Mouse (Mus musculus) forebrain, embryonic 15.5 days (tissue): ENCODE data around the gene Tspan8. TPM values are rescaled to one million over a fixed set of nuclear protein-coding genes. Genes with fewer than 3 reads are reported as not detected.
"Not testable (repeated sequence)": the region's sequence is repeated elsewhere in the genome, so short reads cannot be mapped to it uniquely, and the experiment has no call there.

Experiments used
- ATAC-seq: fragments of 200-750 bp; cut with Nextera tagmentation; replicated peaks from 2 replicates; pipeline ENCODE4 v1.8.0; 2017; ENCODE audit warnings: mild to moderate bottlenecking, moderate TSS enrichment, moderate library complexity
- H3K27ac ChIP-seq: fragments of 300-500 bp; sonication (generic); replicated peaks from 2 replicates; pipeline ENCODE4 v1.5.1; 2015; ENCODE audit warnings: mild to moderate bottlenecking, inconsistent platforms
- H3K27me3 ChIP-seq: fragments of 300-500 bp; sonication (generic); 2 replicates; pipeline ENCODE4 v1.6.1; 2015; ENCODE audit warnings: inconsistent platforms
- H3K36me3 ChIP-seq: fragments of 300-500 bp; sonication (generic); 2 replicates; pipeline ENCODE4 v1.6.1; 2015; ENCODE audit warnings: mild to moderate bottlenecking, inconsistent platforms
- H3K4me1 ChIP-seq: fragments of 300-500 bp; sonication (generic); 2 replicates; pipeline ENCODE4 v1.6.1; 2015; ENCODE audit warnings: inconsistent platforms
- H3K4me2 ChIP-seq: fragments of 300-500 bp; sonication (generic); replicated peaks from 2 replicates; pipeline ENCODE4 v1.6.1; 2015; ENCODE audit warnings: mild to moderate bottlenecking, inconsistent platforms
- H3K4me3 ChIP-seq: fragments of 300-500 bp; sonication (generic); 2 replicates; pipeline ENCODE4 v1.5.1; 2015; ENCODE audit warnings: mild to moderate bottlenecking, inconsistent platforms
- H3K9ac ChIP-seq: fragments of 300-500 bp; sonication (generic); replicated peaks from 2 replicates; pipeline ENCODE4 v1.6.1; 2015; ENCODE audit warnings: mild to moderate bottlenecking, inconsistent platforms
- H3K9me3 ChIP-seq: fragments of 300-500 bp; sonication (generic); 2 replicates; pipeline ENCODE4 v1.6.1; 2016; ENCODE audit warnings: inconsistent platforms
- WGBS: fragments of 180-500 bp; shearing (Covaris S2); methylation state at CpG from one replicate; pipeline ENCODE4 v1.1.7; 2015; ENCODE audit warnings: mixed read lengths; 5-methylcytosine and 5-hydroxymethylcytosine counted together
- polyA plus RNA-seq: library from polyadenylated mRNA; unstranded; fragments of >200 nt; fragmentation: Nextera tagmentation; extraction: Ambion mirVana; gene quantifications from 2 replicates; pipeline ENCODE4 v1.2.1, GENCODE M21; 2015

Tspan8 gene
- 0.32 and 0.39 TPM in 2 replicates for polyA plus RNA-seq

GRCm38 (mm10) chr10:115816511-115816910, at the start of gene Tspan8:
Gene Tspan8 (plus strand): TSS chr10:115816832.
- H3K4me1 ChIP-seq: no peaks in the 10 kb centered on the region
- H3K9ac ChIP-seq: no peak within 1 kb of the TSS
- no peak within 1 kb of the TSS for H3K27ac ChIP-seq
- no peaks in the 10 kb centered on the region for H3K9me3 ChIP-seq
- 41% methylated on average over 6 of the region's 6 CpGs for WGBS
- no peaks in the 10 kb centered on the region for H3K27me3 ChIP-seq
- no peak for ATAC-seq
- no peak within 1 kb of the TSS for H3K4me2 ChIP-seq
- no peaks in the 10 kb centered on the region for H3K36me3 ChIP-seq
- no peak within 1 kb of the TSS for H3K4me3 ChIP-seq

- WGBS: 94% methylated on average over 8 of the region's 8 CpGs
- no peak for ATAC-seq
Observed at GRCm38 (mm10) chr10:115770032-115770431, 46.6 kb upstream of the Tspan8 start.

DNA sequence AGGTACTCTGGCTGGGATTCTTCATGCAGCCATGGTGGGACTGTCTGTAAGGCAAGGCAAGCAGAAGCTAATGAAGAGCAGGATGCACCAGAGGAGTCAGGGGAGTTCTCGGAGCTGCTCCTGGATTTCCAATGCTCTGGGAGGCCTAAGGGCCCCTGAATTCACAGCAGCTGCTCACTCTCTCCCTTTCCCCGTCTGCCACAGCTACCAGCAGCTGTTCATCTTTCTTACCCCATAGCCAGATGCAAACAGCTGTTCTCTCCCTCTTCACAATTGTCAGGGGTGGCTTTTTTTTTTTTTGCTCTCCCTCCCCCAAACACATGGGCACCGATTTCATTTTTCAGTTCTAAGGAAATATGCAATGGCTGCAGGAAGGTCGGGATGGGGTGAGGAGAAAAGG, 42.2 kb upstream of the Tspan8 start:
- Histone ChIP-seq H3K27me3 (no peaks in the 10 kb centered on the region), H3K9me3 (no peaks in the 10 kb centered on the region), H3K36me3 (no peaks in the 10 kb centered on the region), H3K27ac (no peak overlapping the region), H3K4me3 (no peak overlapping the region), H3K4me1 (no peaks in the 10 kb centered on the region), H3K4me2 (no peak overlapping the region), H3K9ac (no peak overlapping the region)
- ATAC-seq: no peak
- 65% methylated on average over 4 of the region's 4 CpGs for WGBS

More at GRCm38 (mm10) chr10:115770032-115770431, 46.6 kb upstream of the Tspan8 start:
- Histone ChIP-seq H3K9me3 (no peaks in the 10 kb centered on the region), H3K27me3 (no peaks in the 10 kb centered on the region), H3K4me3 (no peak overlapping the region), H3K27ac (no peak overlapping the region), H3K4me1 (no peaks in the 10 kb centered on the region), H3K4me2 (no peak overlapping the region), H3K9ac (no peak overlapping the region), H3K36me3 (no peaks in the 10 kb centered on the region)

DNA sequence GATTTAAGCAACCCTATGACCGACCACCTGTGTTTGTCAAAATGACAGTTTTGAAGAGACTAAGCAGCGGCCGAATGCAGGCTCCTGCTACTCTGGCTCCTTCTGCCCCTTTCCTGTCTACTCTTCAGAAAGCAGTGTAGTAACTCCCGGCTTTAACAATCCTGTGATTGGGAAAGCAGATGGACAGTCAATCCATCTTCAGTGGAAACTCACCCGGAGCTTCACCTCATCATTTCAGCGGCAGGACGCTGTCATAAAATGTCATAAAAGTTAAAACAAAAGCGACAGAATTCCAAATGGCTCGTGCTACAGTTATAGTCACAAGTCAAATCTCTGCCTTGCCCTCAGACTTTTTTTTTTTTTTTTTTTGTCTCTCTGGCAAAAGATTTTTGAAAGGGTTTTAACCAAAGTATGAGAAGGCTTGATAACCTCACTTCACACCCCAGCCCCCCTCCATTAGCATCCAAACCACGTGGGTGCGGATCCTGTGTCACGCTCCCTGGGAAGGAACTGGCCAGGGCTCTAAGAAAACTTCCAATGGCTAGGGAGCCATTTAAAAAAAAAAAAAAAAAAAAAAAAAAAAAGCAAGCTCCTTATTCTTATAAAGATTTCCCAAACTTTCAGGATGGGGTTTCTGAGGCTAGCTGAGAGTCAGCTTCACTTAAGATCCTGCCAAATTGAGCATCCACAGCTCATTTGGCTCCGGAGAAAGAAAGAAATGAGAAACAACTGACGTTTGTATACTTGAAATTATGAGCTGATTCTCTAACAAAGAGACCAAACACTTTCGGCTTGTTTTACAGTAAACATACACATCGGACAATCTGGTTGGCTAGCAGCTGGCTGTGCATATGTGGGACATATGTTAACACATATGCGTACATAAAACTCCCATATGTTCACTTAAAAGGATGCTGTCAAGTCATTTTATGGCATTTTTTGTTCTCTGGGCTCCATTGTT, 40.4 kb upstream of the Tspan8 start:
- WGBS: 61% methylated on average over 17 of the region's 17 CpGs
- no peak overlapping the region for H3K9ac ChIP-seq
- no peaks in the 10 kb centered on the region for H3K36me3 ChIP-seq
- no peak overlapping the region for H3K4me3 ChIP-seq
- H3K27me3 ChIP-seq: no peaks in the 10 kb centered on the region
- no peaks in the 10 kb centered on the region for H3K4me1 ChIP-seq
- H3K4me2 ChIP-seq: no peak overlapping the region
- H3K9me3 ChIP-seq: no peaks in the 10 kb centered on the region
- peak; percentile 57; the same call in 1 of the 2 replicates for ATAC-seq
- no peak overlapping the region for H3K27ac ChIP-seq

- no peaks in the 10 kb centered on the region for H3K9me3 ChIP-seq
- no peak overlapping the region for H3K27ac ChIP-seq
Observed at GRCm38 (mm10) chr10:115777366-115777765, 39.3 kb upstream of the Tspan8 start.

DNA sequence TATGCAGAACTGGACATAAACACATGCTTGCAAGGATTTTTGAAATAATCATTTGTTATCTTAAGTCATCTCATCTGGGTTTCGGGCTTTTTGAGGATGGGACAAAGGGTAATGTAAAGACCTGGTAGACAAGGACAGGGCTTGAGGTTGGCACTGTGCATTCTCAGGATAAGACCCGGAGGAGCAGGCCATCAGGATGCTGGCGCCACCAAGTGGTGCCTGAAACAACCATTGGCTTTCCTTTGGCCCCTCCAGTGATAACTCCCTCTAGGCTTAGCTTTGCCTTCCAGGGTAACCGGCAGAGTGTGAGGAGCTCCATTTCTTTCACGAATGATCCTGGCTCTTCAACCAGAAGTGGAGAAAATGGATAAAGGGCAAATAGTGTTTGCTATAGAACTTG, 38.0 kb upstream of the Tspan8 start:
- no peaks in the 10 kb centered on the region for H3K27me3 ChIP-seq
- no peak for ATAC-seq
- no peak overlapping the region for H3K9ac ChIP-seq
- WGBS: 37% methylated on average over 5 of the region's 5 CpGs
- no peaks in the 10 kb centered on the region for H3K36me3 ChIP-seq
- no peak overlapping the region for H3K27ac ChIP-seq
- no peak overlapping the region for H3K4me2 ChIP-seq
- H3K4me3 ChIP-seq: no peak overlapping the region
- no peaks in the 10 kb centered on the region for H3K9me3 ChIP-seq
- H3K4me1 ChIP-seq: no peaks in the 10 kb centered on the region

More at GRCm38 (mm10) chr10:115777366-115777765, 39.3 kb upstream of the Tspan8 start:
- no peak overlapping the region for H3K4me2 ChIP-seq
- H3K4me3 ChIP-seq: no peak overlapping the region
- H3K27me3 ChIP-seq: no peaks in the 10 kb centered on the region
- H3K9ac ChIP-seq: no peak overlapping the region
- H3K36me3 ChIP-seq: no peaks in the 10 kb centered on the region
- ATAC-seq: no peak
- 72% methylated on average over 5 of the region's 5 CpGs for WGBS
- no peaks in the 10 kb centered on the region for H3K4me1 ChIP-seq

DNA sequence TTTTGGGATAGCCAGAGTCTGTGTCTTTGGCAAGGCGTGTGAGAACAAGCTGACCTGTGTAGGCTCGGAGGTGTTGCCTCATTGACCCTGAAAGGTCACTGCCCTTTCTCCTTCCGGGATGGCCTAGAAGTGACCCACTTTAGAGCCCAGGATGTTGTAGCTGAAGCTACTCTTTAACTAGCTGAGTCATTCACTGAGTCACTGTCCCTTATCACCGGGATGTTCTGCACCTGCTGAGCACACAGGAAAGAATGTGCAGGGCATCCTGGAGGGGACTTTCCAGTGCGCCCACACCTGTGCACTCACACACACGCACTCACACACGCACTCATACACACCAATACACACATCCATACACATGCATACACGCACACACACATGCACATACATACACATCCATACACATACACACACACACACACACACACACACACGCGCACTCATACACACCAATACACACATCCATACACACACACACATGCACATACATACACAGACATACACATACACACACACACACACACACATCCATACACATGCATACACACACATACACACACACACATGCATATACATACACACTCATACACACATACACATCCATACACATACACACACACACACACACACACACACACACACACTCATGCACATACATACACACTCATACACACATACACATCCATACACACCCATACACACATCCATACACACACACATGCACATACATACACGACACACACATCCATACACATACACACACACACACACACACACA, 36.2 kb upstream of the Tspan8 start:
- H3K9me3 ChIP-seq: no peaks in the 10 kb centered on the region
- no peaks in the 10 kb centered on the region for H3K36me3 ChIP-seq
- H3K4me3 ChIP-seq: no peak overlapping the region
- WGBS: 81% methylated on average over 11 of the region's 11 CpGs
- no peaks in the 10 kb centered on the region for H3K4me1 ChIP-seq
- no peak overlapping the region for H3K9ac ChIP-seq
- H3K4me2 ChIP-seq: no peak overlapping the region
- H3K27me3 ChIP-seq: no peaks in the 10 kb centered on the region
- ATAC-seq: 0 out of 2 replicates have a peak, but pooled peaks have one; percentile 13
- H3K27ac ChIP-seq: no peak overlapping the region

DNA sequence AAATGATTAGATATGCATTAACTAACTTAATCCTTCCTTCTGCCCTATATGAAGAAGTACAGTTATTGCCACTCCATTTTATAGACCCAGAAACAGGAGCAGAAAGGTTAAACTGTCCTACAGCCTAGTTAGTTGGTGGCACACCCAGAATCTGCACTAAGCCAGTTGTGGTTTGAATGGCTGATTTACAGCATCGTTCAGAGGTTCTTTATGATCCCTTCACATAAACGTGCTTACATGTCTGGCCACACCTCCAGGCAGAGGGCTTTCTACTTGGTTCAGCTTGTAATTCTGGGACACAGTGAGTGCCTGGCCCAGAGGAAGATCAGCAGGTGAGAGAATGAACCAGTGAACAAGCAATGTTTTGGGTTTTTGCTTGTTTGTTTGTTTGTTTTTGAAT, 33.4 kb upstream of the Tspan8 start:
- Histone ChIP-seq H3K9ac (no peak overlapping the region), H3K9me3 (no peaks in the 10 kb centered on the region), H3K4me1 (no peaks in the 10 kb centered on the region), H3K4me3 (no peak overlapping the region), H3K27ac (no peak overlapping the region), H3K36me3 (no peaks in the 10 kb centered on the region), H3K4me2 (no peak overlapping the region), H3K27me3 (no peaks in the 10 kb centered on the region)
- 75% methylated on average over 2 of the region's 2 CpGs for WGBS
- ATAC-seq: no peak

DNA sequence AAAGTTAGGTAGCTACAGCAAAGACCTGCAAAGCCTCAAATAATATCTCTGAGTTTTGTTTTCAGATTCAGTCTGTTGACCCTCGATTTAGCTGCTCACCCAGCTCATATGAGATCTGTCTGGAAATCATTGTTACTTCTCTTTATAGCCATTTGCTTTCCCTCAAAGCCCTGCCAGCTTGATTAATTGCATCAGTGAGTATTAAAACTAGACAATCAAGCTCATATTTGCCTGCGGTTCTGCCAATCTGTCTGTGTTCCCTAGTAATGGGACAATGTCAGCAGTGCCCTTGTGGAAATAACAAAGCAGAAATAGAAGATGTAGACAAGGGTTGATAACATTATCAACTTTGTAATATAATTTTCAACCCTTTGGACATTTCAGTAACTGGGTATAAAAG, 25.8 kb upstream of the Tspan8 start:
- Histone ChIP-seq H3K9me3 (no peaks in the 10 kb centered on the region), H3K4me2 (no peak overlapping the region), H3K27ac (no peak overlapping the region), H3K4me3 (no peak overlapping the region), H3K9ac (no peak overlapping the region), H3K36me3 (no peaks in the 10 kb centered on the region), H3K27me3 (no peaks in the 10 kb centered on the region), H3K4me1 (no peaks in the 10 kb centered on the region)
- ATAC-seq: no peak
- WGBS: 61% methylated on average over 2 of the region's 2 CpGs

DNA sequence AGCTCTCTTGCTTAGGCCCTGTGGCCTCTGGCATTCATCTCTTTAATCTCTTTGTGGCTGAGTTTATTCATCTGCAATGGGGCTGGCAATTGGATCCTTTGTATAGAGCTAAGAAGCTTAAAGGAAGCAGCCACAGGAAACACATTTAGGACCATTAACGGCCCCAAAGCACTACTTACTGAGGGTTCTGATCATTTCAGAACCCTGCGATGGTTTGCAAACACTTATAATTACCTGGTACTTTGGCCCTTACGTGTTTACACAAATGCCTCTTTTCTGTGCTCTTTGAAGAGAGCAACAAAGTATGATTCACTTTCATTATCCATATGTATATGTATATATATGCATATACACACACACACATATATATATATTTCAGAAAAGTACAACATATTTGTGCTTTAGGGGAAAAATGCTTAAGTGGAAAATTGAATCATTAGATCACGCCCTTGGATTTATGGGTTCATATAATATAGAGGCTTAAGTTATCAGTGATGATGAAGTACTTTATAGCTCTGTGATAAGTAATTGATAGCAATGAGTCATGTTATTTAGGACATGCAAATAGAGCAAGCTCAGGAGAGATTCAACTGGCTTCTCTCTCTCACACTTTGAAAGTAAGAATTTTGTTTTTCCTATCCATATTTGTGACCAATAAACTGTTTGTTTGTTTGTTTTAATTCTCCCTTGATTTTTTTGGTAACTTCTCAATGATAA, 20.4 kb upstream of the Tspan8 start:
- WGBS: 24% methylated on average over 4 of the region's 4 CpGs

GRCm38 (mm10) chr10:115801464-115801863, 15.2 kb upstream of the Tspan8 start:
- H3K4me1 ChIP-seq: no peaks in the 10 kb centered on the region
- no peaks in the 10 kb centered on the region for H3K9me3 ChIP-seq
- no peaks in the 10 kb centered on the region for H3K36me3 ChIP-seq
- no peaks in the 10 kb centered on the region for H3K27me3 ChIP-seq
- no peak overlapping the region for H3K27ac ChIP-seq
- no peak overlapping the region for H3K4me3 ChIP-seq
- WGBS: 89% methylated on average over 3 of the region's 3 CpGs
- no peak overlapping the region for H3K4me2 ChIP-seq
- H3K9ac ChIP-seq: no peak overlapping the region
- ATAC-seq: no peak

More for the DNA sequence above, 20.4 kb upstream of the Tspan8 start:
- Histone ChIP-seq H3K9ac (no peak overlapping the region), H3K4me3 (no peak overlapping the region), H3K9me3 (no peaks in the 10 kb centered on the region), H3K27ac (no peak overlapping the region), H3K4me1 (no peaks in the 10 kb centered on the region), H3K36me3 (no peaks in the 10 kb centered on the region), H3K27me3 (no peaks in the 10 kb centered on the region), H3K4me2 (no peak overlapping the region)
- ATAC-seq: no peak

DNA sequence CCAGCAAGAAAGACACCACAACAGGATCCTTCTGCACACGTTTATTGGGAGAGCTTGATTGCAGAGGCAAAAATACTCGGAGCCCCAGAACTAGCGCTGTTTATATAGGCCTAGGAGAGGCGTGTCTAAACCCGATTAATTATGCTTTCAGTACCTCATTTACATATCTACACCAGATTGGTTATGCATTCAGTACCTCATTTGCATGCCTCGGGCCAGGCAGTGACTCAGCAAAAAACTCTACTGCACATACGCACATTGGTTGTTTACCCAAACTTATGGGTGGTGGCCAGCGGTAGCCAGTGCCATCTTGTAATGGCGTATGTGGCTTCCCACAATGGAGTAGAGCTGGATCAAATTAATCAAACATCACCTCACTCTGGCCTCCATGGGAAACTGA, 13.6 kb upstream of the Tspan8 start:
- ATAC-seq, H3K4me3 ChIP-seq, H3K4me2 ChIP-seq, H3K27me3 ChIP-seq, H3K27ac ChIP-seq, H3K9me3 ChIP-seq, H3K36me3 ChIP-seq, H3K4me1 ChIP-seq, H3K9ac ChIP-seq: not testable (repeated sequence)
- 83% methylated on average over 9 of the region's 9 CpGs for WGBS
